Mouse (Mus musculus): ENCODE data around the gene Brap.

- no peak for TF ChIP-seq POLR2A (IDR thresholded peaks at IDR 0.05; ENCODE audit: insufficient read depth, low read depth, low read length)
- TF ChIP-seq CTCF (IDR thresholded peaks at IDR 0.05), result no peak
Observed at GRCm38 (mm10) chr5:121649134-121649533, 11.2 kb upstream of the Brap start.

All from heart, adult 2 months (tissue).